In the genomic region with DNA sequence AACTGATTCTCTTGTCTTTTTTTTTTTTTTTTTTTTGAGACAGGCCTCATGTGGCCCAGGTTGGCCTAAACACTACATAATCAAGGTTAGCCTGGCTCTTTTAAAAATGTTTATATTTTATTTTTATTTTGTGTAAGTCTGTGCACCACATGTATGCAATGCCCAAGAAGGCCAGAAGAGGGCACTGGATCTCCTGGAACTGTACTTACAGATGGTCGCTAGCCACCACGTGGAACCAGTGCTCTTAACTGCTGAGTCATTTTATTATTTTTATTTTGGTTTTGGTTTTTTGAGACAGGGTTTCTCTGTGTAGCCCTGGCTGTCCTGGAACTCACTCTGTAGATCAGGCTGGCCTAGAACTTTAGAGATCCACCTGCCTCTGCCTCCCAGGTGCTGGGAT, we compare ENCODE assay signal across 9 mouse cellular contexts. TPM values are rescaled to one million over a fixed set of nuclear protein-coding genes. Genes with fewer than 3 reads are reported as not detected.
DNase-seq lines count a peak whose midpoint lies in the region; ATAC-seq and TF ChIP-seq lines count a peak whose summit lies in the region.
"Had no signal": no experiment of that assay in that cellular context is flagged by ENCODE, and none has a peak within 500 bp of the region (broad histone marks: within the 10 kb centered on the region; RNA-seq: fewer than 3 reads in every experiment).

No protein-coding gene starts in this region.

- H3K9me3 ChIP-seq in lung, postnatal 0 days (ENCODE audit: low read length) = no peaks in the 10 kb centered on the region
- H3K9me3 ChIP-seq: neural tube, embryonic 13.5 days had no signal

- no peaks in the 10 kb centered on the region for H3K4me1 ChIP-seq in lung, postnatal 0 days (ENCODE audit: insufficient read depth, low read depth, low read length)
- H3K4me1 ChIP-seq: neural tube, embryonic 13.5 days had no signal

- peak; percentile 45 for TF ChIP-seq CTCF in left cerebral cortex, adult 2 months (IDR thresholded peaks at IDR 0.05)
- peak; percentile 67 for TF ChIP-seq CTCF in lung, postnatal 0 days (IDR thresholded peaks at IDR 0.05)

- no peak for TF ChIP-seq EP300 in lung, postnatal 0 days (IDR thresholded peaks at IDR 0.05)

- intact Hi-C loops in left cerebral cortex, adult 2 months (cut with DNase I) = no loop called here
- intact Hi-C loops in left cerebral cortex, postnatal 36 days (cut with DNase I) = no loop called here

- WGBS in lung, postnatal 0 days = 44% methylated on average over 2 of the region's 2 CpGs

- no peak overlapping the region for H3K4me3 ChIP-seq in left cerebral cortex, adult 2 months
- H3K4me3 ChIP-seq in lung, postnatal 0 days (ENCODE audit: low read depth, low read length) = no peak overlapping the region
- H3K4me3 ChIP-seq: neural tube, embryonic 13.5 days had no signal

- H3K27me3 ChIP-seq in lung, postnatal 0 days (replicated peaks; ENCODE audit: insufficient read depth, low read length) = no peaks in the 10 kb centered on the region
- H3K27me3 ChIP-seq: neural tube, embryonic 13.5 days had no signal

- H3K27ac ChIP-seq in left cerebral cortex, adult 2 months = no peak overlapping the region
- no peak overlapping the region for H3K27ac ChIP-seq in lung, postnatal 0 days (ENCODE audit: low read length)
- H3K27ac ChIP-seq: neural tube, embryonic 13.5 days had no signal

- no peak for ATAC-seq in CD4-positive, CD25-positive, alpha-beta regulatory T cell, adult 4 months
- no peak for ATAC-seq in lung, postnatal 0 days

- H3K36me3 ChIP-seq in lung, postnatal 0 days (ENCODE audit: insufficient read depth, low read length) = no peaks in the 10 kb centered on the region
- H3K36me3 ChIP-seq: neural tube, embryonic 13.5 days had no signal

- H3K4me2 ChIP-seq in lung, postnatal 0 days (replicated peaks; ENCODE audit: low read depth, low read length) = no peak overlapping the region
- H3K4me2 ChIP-seq: neural tube, embryonic 13.5 days had no signal

- H3K9ac ChIP-seq in lung, postnatal 0 days (replicated peaks; ENCODE audit: low read depth) = no peak overlapping the region
- H3K9ac ChIP-seq: neural tube, embryonic 13.5 days had no signal

- peak; percentile 75 for DNase-seq in CD4-positive, CD25-positive, alpha-beta regulatory T cell, adult 2 months (ENCODE audit: low read depth, low spot score)
- DNase-seq in left cerebral cortex, adult 2 months (ENCODE audit: extremely low spot score in 1 of 2, low spot score in 2 of 2) = no peak
- DNase-seq in left cerebral cortex, postnatal 36 days (ENCODE audit: low spot score in 2 of 2) = no peak
- peak; percentile 41 for DNase-seq in adrenal gland, postnatal 25 days
- peak; percentile 71 for DNase-seq in lung, postnatal 0 days (ENCODE audit: low spot score)
- peak; percentile 44 for DNase-seq in thymus, postnatal 0 days (ENCODE audit: low spot score)
- DNase-seq in ovary, postnatal 10 days (ENCODE audit: low spot score) = no peak

RNA-seq across cellular contexts. Expression of gene Zfp710, which starts 13.1 kb away (rescaled TPM):
- polyA plus RNA-seq in CD4-positive, CD25-positive, alpha-beta regulatory T cell, adult 4 months (2017; shearing (Covaris generic)) = 1 to 10 TPM; 4.1 to 7.0 TPM
- 10 to 100 TPM; 18.9 to 21.7 TPM for total RNA-seq in left cerebral cortex, adult 2 months (2021)
- 10 to 100 TPM; 18.4 to 20.2 TPM for total RNA-seq in left cerebral cortex, postnatal 36 days (2021)
- 18.5 and 21.4 TPM in 2 replicates for total RNA-seq in adrenal gland, postnatal 25 days (2021)
- polyA plus RNA-seq in lung, postnatal 0 days (2015; fragmentation: Nextera tagmentation; extraction: Ambion mirVana) = 11.1 and 12.9 TPM in 2 replicates
- polyA plus RNA-seq in thymus, postnatal 0 days (2015; fragmentation: Nextera tagmentation; extraction: Ambion mirVana) = 6.5 and 7.3 TPM in 2 replicates

Comparison
In these comparisons a context has a peak if more than half of its experiments do, and no peak if none do; other contexts are left out.
1. DNase-seq: peak in CD4-positive, CD25-positive, alpha-beta regulatory T cell, adult 2 months (single experiment), adrenal gland, postnatal 25 days (single experiment), lung, postnatal 0 days (single experiment) and thymus, postnatal 0 days (single experiment); none in left cerebral cortex, adult 2 months (0 of 2), left cerebral cortex, postnatal 36 days (0 of 2) and ovary, postnatal 10 days (single experiment).